Mouse (Mus musculus) myocyte (in vitro differentiated cells): ENCODE results near the gene Ccdc77. TPM values are rescaled to one million over a fixed set of nuclear protein-coding genes. Genes with fewer than 3 reads are reported as not detected.

Source experiments
- H3K27me3 ChIP-seq: one replicate; pipeline ENCODE4 v1.6.1; 2011; ENCODE audit not compliant: control insufficient read depth, insufficient read depth, insufficient read length
- H3K36me3 ChIP-seq: one replicate; pipeline ENCODE4 v1.6.1; 2011; ENCODE audit not compliant: control insufficient read depth, insufficient read depth
- H3K4me2 ChIP-seq: one replicate; pipeline ENCODE4 v1.6.1; 2011; ENCODE audit warnings: low read depth, control low read depth
- H3K4me3 ChIP-seq: one replicate; pipeline ENCODE4 v1.5.1; 2011; ENCODE audit warnings: mild to moderate bottlenecking, control low read depth, moderate library complexity
- H3K79me2 ChIP-seq: one replicate; pipeline ENCODE4 v1.6.1; 2011; ENCODE audit not compliant: control insufficient read depth, insufficient read depth
- H3ac ChIP-seq: one replicate; pipeline ENCODE4 v1.6.1; 2011; ENCODE audit not compliant: control insufficient read depth, insufficient read length
- CEBPB ChIP-seq: IDR thresholded peaks from 2 replicates; pipeline ENCODE4 v1.6.1; 2011; ENCODE audit warnings: mild to moderate bottlenecking, moderate library complexity; ENCODE audit not compliant: poor library complexity, insufficient read depth, severe bottlenecking
- E2F4 ChIP-seq: IDR thresholded peaks from one replicate; pipeline ENCODE4 v1.6.1; 2011; ENCODE audit warnings: mild to moderate bottlenecking, control low read depth, moderate library complexity; ENCODE audit not compliant: insufficient read depth
- MAX ChIP-seq: IDR thresholded peaks from one replicate; pipeline ENCODE4 v1.6.1; 2011; ENCODE audit warnings: low read depth, mild to moderate bottlenecking, control low read depth
- MYOD1 ChIP-seq, 3 experiments: IDR thresholded peaks; one replicate each; pipeline ENCODE4 v1.6.1; 2011; ENCODE audit warnings: control low read depth in 2 of 3, low read depth in 2 of 3, mild to moderate bottlenecking in 2 of 3, moderate library complexity in 1 of 3; ENCODE audit not compliant: insufficient read length in 2 of 3, control insufficient read depth in 1 of 3
- MYOG ChIP-seq, 3 experiments: IDR thresholded peaks; one replicate each; pipeline ENCODE4 v1.6.1; 2011; ENCODE audit warnings: control low read depth in 2 of 3, low read depth in 2 of 3, mild to moderate bottlenecking in 2 of 3; ENCODE audit not compliant: insufficient read length in 2 of 3, control insufficient read depth in 1 of 3, insufficient read depth in 1 of 3
- POLR2A ChIP-seq: IDR thresholded peaks from one replicate; pipeline ENCODE4 v1.6.1; 2011; ENCODE audit warnings: low read depth, mild to moderate bottlenecking, control low read depth, moderate library complexity; ENCODE audit not compliant: insufficient read length
- POLR2AphosphoS2 ChIP-seq: IDR thresholded peaks from one replicate; pipeline ENCODE4 v1.6.1; 2011; ENCODE audit warnings: low read depth, control low read depth; ENCODE audit not compliant: insufficient read length
- REST ChIP-seq: IDR thresholded peaks from one replicate; pipeline ENCODE4 v1.6.1; 2011; ENCODE audit warnings: mild to moderate bottlenecking, control low read depth, moderate library complexity; ENCODE audit not compliant: insufficient read depth, insufficient read length
- SRF ChIP-seq: IDR thresholded peaks from one replicate; pipeline ENCODE4 v1.6.1; 2011; ENCODE audit warnings: low read depth; ENCODE audit not compliant: control insufficient read depth, insufficient read length
- TCF12 ChIP-seq: IDR thresholded peaks from one replicate; pipeline ENCODE4 v1.6.1; 2011; ENCODE audit warnings: mild to moderate bottlenecking, control low read depth; ENCODE audit not compliant: poor library complexity, insufficient read depth, severe bottlenecking
- TCF3 ChIP-seq: IDR thresholded peaks from one replicate; pipeline ENCODE4 v1.6.1; 2011; ENCODE audit warnings: low read depth, control low read depth; ENCODE audit not compliant: insufficient read length
- USF1 ChIP-seq: IDR thresholded peaks from one replicate; pipeline ENCODE4 v1.6.1; 2011; ENCODE audit warnings: low read depth, mild to moderate bottlenecking, control low read depth, moderate library complexity
- polyA plus RNA-seq: library from polyadenylated mRNA; unstranded; fragments of >200 nt; fragmentation: generic; extraction: Trizol; gene quantifications from one replicate; pipeline ENCODE4 v1.2.1, GENCODE M21; 2012; ENCODE audit warnings: missing spikeins

The Ccdc77 gene
- polyA plus RNA-seq, 1 experiment: 3.4 TPM

DNA sequence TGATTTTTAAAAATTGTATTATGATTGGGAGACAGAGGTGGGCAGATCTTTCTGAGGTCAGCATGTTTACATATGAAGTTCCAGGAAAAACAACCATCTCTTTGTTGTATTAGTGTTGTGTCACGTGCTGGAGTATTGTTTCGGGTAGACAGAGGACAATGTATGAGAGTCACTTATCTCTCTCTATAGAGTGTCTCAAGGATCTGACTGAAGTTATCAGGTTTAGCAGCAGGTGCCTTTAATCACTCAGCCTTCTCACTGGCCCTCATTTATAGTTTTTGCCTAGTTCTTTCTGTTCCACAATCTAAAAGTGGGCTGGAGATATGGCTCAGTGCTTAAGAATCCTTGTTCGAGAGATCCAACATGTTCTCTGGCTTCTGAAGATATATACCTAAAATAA is 25.9 kb upstream of the Ccdc77 start:
- H3K27me3 ChIP-seq: no peaks in the 10 kb centered on the region
- no peak overlapping the region for H3ac ChIP-seq
- H3K36me3 ChIP-seq: peaks cover 68% of the 10 kb centered on the region
- no peak for TF ChIP-seq MAX
- TF ChIP-seq POLR2A: no peak
- no peak for TF ChIP-seq SRF
- TF ChIP-seq POLR2AphosphoS2: no peak
- no peak for TF ChIP-seq MYOD1 (IDR thresholded peaks at IDR 0.05; ENCODE audit: control insufficient read depth in 1 of 3, insufficient read length in 2 of 3, low read depth in 2 of 3)
- TF ChIP-seq MYOG (IDR thresholded peaks at IDR 0.05; ENCODE audit: control insufficient read depth in 1 of 3, insufficient read depth in 1 of 3, insufficient read length in 2 of 3, low read depth in 2 of 3): no peak
- no peak for TF ChIP-seq E2F4
- no peak for TF ChIP-seq CEBPB
- no peak for TF ChIP-seq TCF3
- TF ChIP-seq USF1: no peak
- no peak for TF ChIP-seq TCF12
- no peak for TF ChIP-seq REST
- no peaks in the 10 kb centered on the region for H3K79me2 ChIP-seq
- H3K4me3 ChIP-seq: no peak overlapping the region
- H3K4me2 ChIP-seq: no peak overlapping the region

- Histone ChIP-seq H3K27me3 (no peaks in the 10 kb centered on the region), H3K79me2 (peaks cover 4% of the 10 kb centered on the region), H3K4me2 (no peak overlapping the region), H3ac (no peak overlapping the region), H3K36me3 (peaks cover 66% of the 10 kb centered on the region), H3K4me3 (no peak overlapping the region)
- TF ChIP-seq POLR2AphosphoS2 (no peak), MYOD1 (IDR thresholded peaks at IDR 0.05; ENCODE audit: control insufficient read depth in 1 of 3, insufficient read length in 2 of 3, low read depth in 2 of 3) (no peak), POLR2A (no peak)
Measured at GRCm38 (mm10) chr6:120376736-120377135, 12.6 kb upstream of the Ccdc77 start.

- TF ChIP-seq MYOD1 (IDR thresholded peaks at IDR 0.05; ENCODE audit: control insufficient read depth in 1 of 3, insufficient read length in 2 of 3, low read depth in 2 of 3) (no peak), REST (no peak), POLR2A (no peak), CEBPB (no peak), TCF3 (no peak), MYOG (IDR thresholded peaks at IDR 0.05; ENCODE audit: control insufficient read depth in 1 of 3, insufficient read depth in 1 of 3, insufficient read length in 2 of 3, low read depth in 2 of 3) (no peak), USF1 (no peak)
Measured at GRCm38 (mm10) chr6:120365051-120365450, 877 bp upstream of the Ccdc77 start.

DNA sequence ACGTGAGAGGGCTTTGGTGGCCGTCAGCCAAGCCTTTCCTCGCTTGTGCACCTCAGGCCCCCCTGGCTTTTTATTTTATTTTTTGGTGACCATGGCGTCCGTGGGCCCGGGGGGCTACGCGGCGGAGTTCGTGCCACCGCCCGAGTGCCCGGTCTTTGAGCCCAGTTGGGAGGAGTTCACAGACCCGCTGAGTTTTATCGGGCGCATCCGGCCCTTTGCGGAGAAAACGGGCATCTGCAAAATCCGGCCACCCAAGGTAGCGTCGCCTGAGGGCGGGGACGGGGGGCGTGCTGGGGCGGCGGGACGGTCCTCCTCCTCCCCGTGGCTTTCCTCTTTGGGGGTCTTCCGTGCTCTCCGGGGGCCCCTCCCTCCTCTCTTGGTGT is 340 bp upstream of the Ccdc77 start:
- peak overlapping the region; percentile 91 for H3K4me2 ChIP-seq
- H3K36me3 ChIP-seq: peaks cover 3% of the 10 kb centered on the region
- peak overlapping the region; percentile 68 for H3ac ChIP-seq
- H3K4me3 ChIP-seq: peak overlapping the region; percentile 96
- no peaks in the 10 kb centered on the region for H3K27me3 ChIP-seq
- H3K79me2 ChIP-seq: peaks cover 36% of the 10 kb centered on the region
- TF ChIP-seq TCF3: no peak
- no peak for TF ChIP-seq REST
- no peak for TF ChIP-seq MYOG (IDR thresholded peaks at IDR 0.05; ENCODE audit: control insufficient read depth in 1 of 3, insufficient read depth in 1 of 3, insufficient read length in 2 of 3, low read depth in 2 of 3)
- TF ChIP-seq CEBPB: no peak
- no peak for TF ChIP-seq SRF
- TF ChIP-seq MYOD1 (IDR thresholded peaks at IDR 0.05; ENCODE audit: control insufficient read depth in 1 of 3, insufficient read length in 2 of 3, low read depth in 2 of 3): no peak
- TF ChIP-seq USF1: no peak
- no peak for TF ChIP-seq E2F4

More at GRCm38 (mm10) chr6:120365051-120365450, 877 bp upstream of the Ccdc77 start:
- Histone ChIP-seq H3K27me3 (no peaks in the 10 kb centered on the region), H3K36me3 (peaks cover 3% of the 10 kb centered on the region), H3K4me2 (peak overlapping the region; percentile 91), H3K79me2 (peaks cover 37% of the 10 kb centered on the region), H3K4me3 (peak overlapping the region; percentile 96), H3ac (peak overlapping the region; percentile 68)

DNA sequence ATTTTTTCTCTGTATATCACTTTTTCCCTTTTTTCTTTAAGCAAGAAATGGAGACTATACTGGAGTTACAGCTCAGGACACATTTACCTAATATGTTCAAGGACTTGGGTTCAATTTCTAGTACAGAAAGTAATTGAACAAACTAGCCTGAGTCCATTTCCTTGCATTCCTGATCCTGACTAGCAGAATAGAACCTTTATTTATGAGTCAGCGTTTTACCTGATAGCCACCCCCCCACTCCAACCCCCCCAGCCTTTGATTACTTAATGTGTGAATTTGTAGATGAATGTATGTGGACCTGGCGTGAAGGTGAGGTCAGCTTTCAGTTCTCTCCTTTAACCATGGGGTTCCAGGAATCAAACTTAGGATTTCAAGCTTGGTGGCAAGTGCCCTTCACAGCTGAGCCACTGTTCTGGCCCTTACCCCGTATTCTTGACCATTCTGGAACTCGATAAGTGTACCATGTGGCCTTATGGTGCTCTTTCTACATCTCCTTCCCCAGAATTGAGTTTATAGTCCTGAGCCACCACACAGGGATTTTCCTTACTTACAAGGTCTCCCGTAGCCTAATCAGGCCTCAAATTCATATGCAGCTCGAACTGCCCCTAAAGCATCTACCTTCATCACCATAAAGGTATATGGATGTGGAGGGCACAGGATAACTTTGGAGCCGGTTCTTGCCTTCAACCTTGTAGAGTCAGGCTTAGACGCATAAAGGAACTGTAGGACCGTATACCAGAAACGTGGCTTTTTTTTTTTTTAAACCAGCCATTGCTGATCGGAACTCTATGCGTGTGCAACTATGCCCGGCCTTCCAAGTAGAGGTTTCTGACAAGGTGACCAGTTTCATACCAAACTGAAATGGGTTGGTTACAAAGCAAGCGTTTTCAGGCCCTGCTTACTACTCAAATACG is 1.1 kb downstream of the Ccdc77 start:
- TF ChIP-seq TCF3 (no peak), MYOD1 (IDR thresholded peaks at IDR 0.05; ENCODE audit: control insufficient read depth in 1 of 3, insufficient read length in 2 of 3, low read depth in 2 of 3) (no peak), POLR2AphosphoS2 (no peak), USF1 (no peak), CEBPB (no peak), TCF12 (no peak), MYOG (IDR thresholded peaks at IDR 0.05; ENCODE audit: control insufficient read depth in 1 of 3, insufficient read depth in 1 of 3, insufficient read length in 2 of 3, low read depth in 2 of 3) (no peak), E2F4 (no peak), REST (no peak), MAX (no peak)
- Histone ChIP-seq H3K4me3 (peak overlapping the region; percentile 96), H3K4me2 (peak overlapping the region; percentile 90), H3ac (peak overlapping the region; percentile 68), H3K79me2 (peaks cover 29% of the 10 kb centered on the region), H3K36me3 (peaks cover 3% of the 10 kb centered on the region), H3K27me3 (no peaks in the 10 kb centered on the region)
